Mouse (Mus musculus): Measurements from ENCODE around the gene Kif21a. TPM values are rescaled to one million over a fixed set of nuclear protein-coding genes. Genes with fewer than 3 reads are reported as not detected.

The Kif21a gene
- polyA plus RNA-seq, 2 experiments from 2014 or later: not detected

- ATAC-seq: no peak
These were observed 32.2 kb downstream of the Kif21a start for GRCm38 (mm10) chr15:91017261-91018160.

DNA sequence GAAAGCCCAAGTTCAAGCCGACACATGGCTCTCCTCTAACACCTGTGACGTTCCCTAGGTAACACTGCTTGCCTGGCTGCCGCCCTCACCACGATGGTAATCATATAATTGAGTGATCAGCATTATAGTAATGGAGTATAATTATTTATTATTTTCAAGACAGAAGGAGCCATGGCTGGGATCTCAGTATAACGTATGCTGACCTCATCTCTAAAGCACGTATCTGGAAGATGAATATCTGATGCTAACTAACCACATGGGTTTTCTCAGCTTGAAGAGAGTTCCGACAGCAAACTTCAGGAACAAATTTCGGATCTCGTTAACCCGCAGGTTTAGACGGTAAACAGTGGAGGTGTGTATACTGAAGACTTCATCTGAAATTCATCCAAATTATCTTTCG lies 33.4 kb downstream of the Kif21a start:
- ATAC-seq: no peak

- no peak for ATAC-seq
These were observed 36.8 kb downstream of the Kif21a start for GRCm38 (mm10) chr15:91012793-91013580.

- ATAC-seq: no peak
These were observed 39.5 kb downstream of the Kif21a start for GRCm38 (mm10) chr15:91010218-91010617.

DNA sequence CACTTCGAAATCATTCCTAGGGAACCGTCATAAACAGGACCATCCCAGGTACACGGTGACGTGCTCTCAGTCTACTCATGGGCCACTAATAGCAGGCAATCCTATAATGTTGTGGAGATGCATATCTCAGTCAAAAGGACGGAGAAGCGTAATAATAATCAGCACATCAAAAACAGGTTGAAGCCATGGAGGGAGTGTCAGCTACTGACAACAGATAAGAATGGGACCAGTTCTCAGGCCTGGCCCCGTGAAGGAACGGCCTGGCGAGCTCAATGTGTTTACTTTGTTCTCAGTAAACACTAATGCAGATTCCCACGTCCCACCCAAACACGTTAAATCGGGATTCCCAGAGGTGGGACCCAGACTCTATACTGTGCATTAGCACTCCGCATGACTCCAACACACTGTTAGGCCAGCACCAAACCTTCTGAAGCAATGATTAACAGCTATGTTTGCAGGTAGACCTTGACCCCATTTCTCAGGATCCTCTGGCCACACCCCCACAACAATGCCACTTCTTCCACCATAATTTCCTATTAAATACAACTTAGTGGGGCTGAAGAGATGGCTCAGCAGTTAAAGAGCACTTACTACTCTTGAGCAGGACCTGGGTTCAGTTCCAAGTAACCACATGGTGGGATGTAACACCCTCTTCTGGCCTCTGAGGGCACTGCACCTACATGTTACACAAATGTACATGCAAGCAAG lies 42.5 kb downstream of the Kif21a start:
- no peak for ATAC-seq

DNA sequence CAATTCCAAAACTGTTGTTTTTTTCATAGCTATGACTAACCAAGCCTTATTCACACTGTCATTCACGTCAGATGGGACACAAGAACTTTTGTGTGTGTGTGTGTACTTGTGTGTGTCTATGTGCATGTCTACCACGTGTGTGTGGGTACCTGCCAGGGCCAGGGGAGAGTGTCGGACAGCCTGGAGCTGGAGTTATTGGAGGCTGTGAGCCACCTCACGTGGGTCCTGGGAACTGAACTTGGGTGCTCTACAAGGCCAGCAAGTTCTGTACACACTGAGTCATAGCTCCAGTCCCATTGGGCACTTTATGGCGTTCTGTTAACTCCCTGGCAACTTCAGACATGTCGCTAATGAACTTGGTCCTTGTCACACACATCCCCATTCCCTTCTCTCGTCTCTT lies 45.0 kb downstream of the Kif21a start:
- ATAC-seq: no peak

- no peak for ATAC-seq
These were observed 48.6 kb downstream of the Kif21a start for GRCm38 (mm10) chr15:91001037-91001616.

- ATAC-seq: no peak
These were observed 49.3 kb downstream of the Kif21a start for GRCm38 (mm10) chr15:91000280-91001036.

- no peak for ATAC-seq
These were observed 56.9 kb downstream of the Kif21a start for GRCm38 (mm10) chr15:90992871-90993270.

DNA sequence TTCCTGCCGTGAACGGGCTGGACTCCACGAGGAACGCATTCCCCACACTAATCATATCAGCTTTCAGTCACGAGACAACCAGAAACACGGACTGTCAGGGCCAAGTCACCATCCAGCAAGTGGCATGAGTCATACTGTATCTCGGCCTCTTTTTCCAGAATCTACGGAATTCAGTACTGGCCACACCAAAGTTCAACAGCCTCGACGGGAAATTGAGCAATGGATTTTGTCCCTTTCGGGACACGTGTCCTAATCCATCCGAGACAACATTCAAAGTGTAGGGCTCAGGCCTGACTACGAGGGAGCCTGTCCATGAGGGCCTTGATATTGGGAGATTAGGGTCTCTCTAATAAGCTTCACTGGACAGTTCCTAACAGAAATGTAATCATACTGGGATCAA lies 57.4 kb downstream of the Kif21a start:
- no peak for ATAC-seq

DNA sequence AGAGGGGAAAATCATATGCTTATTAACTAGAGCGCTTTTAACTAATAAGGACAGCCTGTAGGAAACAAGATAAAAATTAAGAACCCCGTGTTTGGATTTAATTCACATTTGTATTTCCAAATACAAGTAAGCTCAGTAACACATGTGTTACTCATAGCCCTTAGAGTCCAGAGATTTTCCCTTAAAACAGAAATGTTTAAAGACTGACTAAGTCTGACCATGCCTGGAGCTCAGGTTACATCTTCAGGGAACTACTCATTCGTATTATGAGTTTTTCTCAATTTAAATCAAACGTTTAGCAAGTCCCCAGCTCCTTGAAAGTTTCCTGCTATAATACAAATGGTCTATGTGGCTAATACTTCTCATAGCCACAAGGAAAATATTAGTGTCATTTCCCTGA lies 57.9 kb downstream of the Kif21a start:
- no peak for ATAC-seq

DNA sequence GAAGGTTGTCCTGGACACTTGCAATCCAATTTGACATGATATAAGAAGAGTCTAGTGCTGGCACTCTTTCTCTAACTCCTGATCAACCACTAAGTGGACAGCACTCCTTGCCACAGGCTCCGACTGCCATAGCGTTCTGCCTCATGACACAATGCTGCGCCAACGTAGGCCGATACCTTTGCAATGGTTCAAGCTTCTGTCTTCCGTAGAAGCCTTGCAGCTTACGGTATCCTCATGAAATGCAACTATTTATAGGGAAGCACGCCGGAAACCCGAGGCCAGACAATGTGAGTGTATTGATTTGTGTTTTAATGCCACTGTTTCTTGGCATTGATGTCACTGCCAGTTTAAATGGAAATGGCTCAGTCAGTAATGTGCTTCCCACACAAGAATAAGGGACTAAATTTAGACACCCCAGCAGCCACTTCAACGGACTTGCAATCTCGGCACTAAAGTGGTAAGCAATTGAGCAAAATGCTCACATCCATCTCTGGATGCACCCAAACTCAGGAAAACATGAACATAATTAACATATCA lies 62.0 kb downstream of the Kif21a start:
- ATAC-seq: no peak

DNA sequence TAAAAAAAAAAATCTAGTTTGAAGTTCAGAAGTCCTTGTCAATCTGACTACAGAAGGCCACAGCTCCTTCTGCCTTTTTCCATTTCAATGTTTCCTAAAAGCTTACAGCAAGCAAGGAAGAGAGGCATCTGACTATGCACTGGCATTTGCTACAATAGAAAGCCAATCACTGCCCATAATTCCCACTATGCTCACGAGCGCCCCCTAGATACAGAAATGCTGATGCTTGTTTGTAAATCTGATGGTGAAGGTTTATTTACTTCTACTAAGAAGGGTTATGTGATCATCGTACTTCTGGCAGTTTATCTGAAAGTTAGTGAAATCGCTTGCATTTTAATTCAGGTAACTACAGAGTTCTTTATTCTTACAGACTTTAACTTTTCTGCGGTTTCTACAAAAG lies 73.8 kb downstream of the Kif21a start:
- ATAC-seq: no peak

DNA sequence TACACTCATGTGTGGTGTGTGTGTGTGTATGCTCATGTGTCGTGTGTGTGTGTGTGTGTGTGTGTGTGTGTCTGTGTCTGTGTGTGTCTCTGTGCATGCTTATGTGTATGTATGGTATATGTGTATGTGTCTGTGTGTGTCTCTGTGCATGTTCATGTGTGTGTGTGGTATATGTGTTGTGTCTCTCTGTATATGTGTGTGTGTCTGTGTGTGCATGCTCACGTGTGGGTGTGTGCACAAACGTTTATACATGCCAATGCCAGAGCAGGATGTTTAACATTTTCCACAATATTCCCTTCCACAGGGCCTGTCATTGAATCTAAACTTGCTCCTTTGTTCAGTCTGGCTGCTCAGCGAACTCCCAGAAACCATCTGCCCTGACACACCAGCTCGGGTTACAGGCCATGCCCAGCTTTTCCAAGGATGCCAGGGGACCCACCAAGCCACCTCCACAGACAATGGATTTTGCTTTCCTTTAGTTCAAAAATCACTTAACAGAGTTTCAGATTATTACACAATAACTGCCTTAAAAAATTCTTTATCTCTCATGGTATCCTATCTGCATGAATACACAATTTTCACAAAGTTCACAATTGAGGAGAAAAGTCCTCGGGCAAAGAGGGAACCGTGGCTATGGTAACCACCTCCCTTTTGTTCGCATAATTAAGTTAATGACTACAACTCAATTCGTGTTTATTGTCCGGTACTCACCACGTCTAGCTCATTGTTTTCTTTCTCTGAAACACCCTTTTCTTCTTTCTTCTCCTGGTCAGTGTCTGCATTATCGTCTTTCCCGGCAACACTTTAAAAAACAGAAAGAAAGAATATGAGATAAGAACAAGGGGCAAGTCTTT lies 77.6 kb downstream of the Kif21a start:
- no peak for ATAC-seq

DNA sequence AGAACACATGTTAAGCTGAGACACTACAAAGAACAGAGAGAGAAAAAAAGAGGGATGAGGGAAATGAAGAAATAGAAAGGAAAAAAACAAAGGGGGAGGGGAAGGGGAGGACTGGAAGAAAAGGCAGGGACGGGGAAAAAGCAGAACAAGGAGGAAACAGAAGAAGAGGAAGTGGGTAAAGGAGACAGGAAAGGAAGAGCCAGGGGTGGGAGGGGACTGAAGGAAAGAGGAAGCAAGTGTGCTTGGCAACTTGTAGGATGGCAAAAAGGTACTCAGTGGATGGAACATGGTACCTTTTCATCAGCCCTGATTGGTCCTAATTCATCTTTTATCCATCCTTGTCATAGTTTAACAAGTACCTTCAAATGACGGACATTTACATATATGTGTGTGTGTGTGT lies 86.4 kb downstream of the Kif21a start:
- ATAC-seq: no peak

GRCm38 (mm10) chr15:90962548-90962947 lies 87.2 kb downstream of the Kif21a start:
- ATAC-seq: no peak

GRCm38 (mm10) chr15:90960831-90961554 lies 88.8 kb downstream of the Kif21a start:
- no peak for ATAC-seq

- ATAC-seq: no peak
These were observed 98.4 kb downstream of the Kif21a start for GRCm38 (mm10) chr15:90951383-90951782.

DNA sequence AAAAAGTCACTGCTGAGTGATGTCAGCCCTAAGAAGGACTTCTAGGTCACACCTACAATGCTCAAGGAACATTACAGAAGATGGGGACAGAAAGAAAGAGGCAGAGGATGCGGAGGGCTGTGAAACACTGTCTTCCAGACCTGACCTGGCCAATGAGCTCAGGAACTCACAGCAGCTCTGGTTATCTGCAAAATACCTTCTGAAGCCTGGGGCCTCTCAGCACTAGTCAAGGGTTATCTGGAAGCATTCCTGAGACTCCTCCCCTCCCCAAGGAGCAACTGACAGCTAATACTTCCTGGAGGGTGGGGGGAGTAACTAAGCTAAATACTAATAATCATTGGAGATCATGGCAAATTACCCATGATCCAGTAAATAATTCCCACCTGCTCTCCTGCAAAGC lies 111.3 kb downstream of the Kif21a start:
- no peak for ATAC-seq

DNA sequence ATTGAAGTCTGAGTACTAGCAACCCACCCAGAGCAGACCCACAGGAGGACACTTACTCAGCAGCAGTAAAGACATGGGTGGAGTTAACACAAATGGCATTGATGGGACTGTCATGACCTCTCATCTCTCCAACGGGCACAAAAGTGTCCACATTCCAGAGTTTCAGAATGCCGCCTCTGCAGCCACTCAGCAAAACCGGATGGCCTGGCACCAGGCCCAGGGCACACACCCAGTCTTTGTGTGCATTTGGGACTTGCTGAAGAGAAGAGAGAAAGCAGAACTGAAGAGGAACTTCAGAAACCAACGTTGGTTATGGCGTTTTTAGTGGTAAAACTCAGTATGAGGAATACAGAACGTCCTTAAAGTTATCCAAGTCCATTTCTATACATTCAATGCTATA lies 114.2 kb downstream of the Kif21a start:
- no peak for ATAC-seq

Measured in activated CD4-positive, CD25-positive, alpha-beta regulatory T cell, adult 4 months (primary cell).